15 mouse cellular contexts compared by ENCODE assay signal in the genomic region with DNA sequence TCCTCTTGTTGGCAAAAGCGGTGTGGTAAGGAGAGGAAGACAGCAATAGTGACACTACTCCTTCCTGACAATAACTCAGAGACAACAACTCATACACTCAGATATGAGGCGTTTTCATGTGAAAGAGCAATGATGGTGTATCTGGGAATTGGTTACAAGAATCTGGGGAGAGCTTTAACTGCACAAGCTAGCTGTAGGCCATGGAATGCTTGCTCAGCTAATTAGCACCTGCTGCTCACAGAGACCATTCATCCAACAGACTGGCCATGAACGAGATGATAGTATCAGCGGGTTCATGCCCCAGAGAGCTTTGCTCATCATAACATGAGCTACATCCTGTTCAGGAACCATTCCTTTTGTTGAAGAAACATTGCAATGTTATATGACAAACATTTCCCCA. TPM values are rescaled to one million over a fixed set of nuclear protein-coding genes. Genes with fewer than 3 reads are reported as not detected.
A peak's percentile ranks its signal among the peaks of the same experiment; 100 is the strongest.
DNase-seq lines count a peak whose midpoint lies in the region; ATAC-seq and TF ChIP-seq lines count a peak whose summit lies in the region.
"Had no signal": no experiment of that assay in that cellular context is flagged by ENCODE, and none has a peak within 500 bp of the region (broad histone marks: within the 10 kb centered on the region; RNA-seq: fewer than 3 reads in every experiment).

No protein-coding gene starts in this region.

- no peak overlapping the region for H3K4me2 ChIP-seq in kidney, embryonic 16.5 days (replicated peaks; ENCODE audit: low read depth, low read length)
- peak overlapping the region; percentile 81 for H3K4me2 ChIP-seq in intestine, embryonic 15.5 days (replicated peaks)
- H3K4me2 ChIP-seq in stomach, embryonic 14.5 days (replicated peaks; ENCODE audit: low read depth, low read length), result peak overlapping the region; percentile 1; the same call in 1 of the 2 replicates

- no peak for TF ChIP-seq POLR2A in kidney, adult 2 months (IDR thresholded peaks at IDR 0.05; ENCODE audit: low read depth, low read length)

- peak overlapping the region; percentile 22; the same call in 1 of the 2 replicates for H3K27ac ChIP-seq in kidney, embryonic 16.5 days (ENCODE audit: low read length)
- no peak overlapping the region for H3K27ac ChIP-seq in kidney, adult 2 months (ENCODE audit: insufficient read depth, low read depth, low read length)
- peak overlapping the region; percentile 97; the same call in 1 of the 2 replicates for H3K27ac ChIP-seq in intestine, embryonic 15.5 days
- H3K27ac ChIP-seq in stomach, embryonic 14.5 days (ENCODE audit: low read length), result peak overlapping the region; percentile 62; the same call in 1 of the 2 replicates
- H3K27ac ChIP-seq: forebrain, embryonic 10.5 days; hindbrain, postnatal 0 days had no signal

- H3K4me1 ChIP-seq in kidney, embryonic 16.5 days (ENCODE audit: insufficient read depth, low read length), result peaks cover 31% of the 10 kb centered on the region
- peaks cover 4% of the 10 kb centered on the region; the same call in 1 of the 2 replicates for H3K4me1 ChIP-seq in kidney, adult 2 months (ENCODE audit: control insufficient read depth, insufficient read depth, low read length)
- H3K4me1 ChIP-seq in intestine, embryonic 15.5 days (replicated peaks), result peaks cover 23% of the 10 kb centered on the region
- H3K4me1 ChIP-seq in stomach, embryonic 14.5 days (ENCODE audit: control insufficient read depth, insufficient read depth, low read length), result peaks cover 22% of the 10 kb centered on the region

- H3K36me3 ChIP-seq in kidney, embryonic 16.5 days (ENCODE audit: insufficient read depth, low read length), result peaks cover 30% of the 10 kb centered on the region
- no peaks in the 10 kb centered on the region; the same call in 1 of the 2 replicates for H3K36me3 ChIP-seq in kidney, adult 2 months (ENCODE audit: control insufficient read depth, insufficient read depth, low read length)
- H3K36me3 ChIP-seq in intestine, embryonic 15.5 days, result peaks cover 14% of the 10 kb centered on the region
- H3K36me3 ChIP-seq in stomach, embryonic 14.5 days (ENCODE audit: control insufficient read depth, insufficient read depth, low read length), result peaks cover 35% of the 10 kb centered on the region

- H3K4me3 ChIP-seq in kidney, embryonic 16.5 days (ENCODE audit: low read length), result no peak overlapping the region
- no peak overlapping the region for H3K4me3 ChIP-seq in kidney, adult 2 months (ENCODE audit: insufficient read depth, low read depth, low read length)
- H3K4me3 ChIP-seq in intestine, embryonic 15.5 days (replicated peaks), result no peak overlapping the region
- no peak overlapping the region for H3K4me3 ChIP-seq in stomach, embryonic 14.5 days (ENCODE audit: low read depth, low read length)
- H3K4me3 ChIP-seq: forebrain, embryonic 10.5 days had no signal

- no peak for DNase-seq in kidney, adult 2 months
- peak; percentile 35 for DNase-seq in Muller cell, postnatal 12 days (ENCODE audit: inconsistent ontology term)
- no peak for DNase-seq in adrenal gland, adult 18-20 months (ENCODE audit: low spot score in 2 of 2)
- DNase-seq in frontal cortex, postnatal 14 days (ENCODE audit: low spot score in 2 of 2), result no peak
- DNase-seq: adrenal gland, postnatal 36 days; cerebellum, adult 8-10 months; gastrocnemius, postnatal 36 days; heart, postnatal 4 days; midbrain, embryonic 14.5 days; thymus, postnatal 14 days had no signal

- no peak overlapping the region for H3K9ac ChIP-seq in kidney, embryonic 16.5 days (replicated peaks; ENCODE audit: low read length)
- 0 out of 2 replicates have a peak overlapping the region, but pooled peaks have one; percentile 26 for H3K9ac ChIP-seq in intestine, embryonic 15.5 days
- H3K9ac ChIP-seq in stomach, embryonic 14.5 days (replicated peaks; ENCODE audit: low read depth, low read length), result no peak overlapping the region

- ATAC-seq in kidney, embryonic 16.5 days (ENCODE audit: low FRiP score, low TSS enrichment), result no peak
- ATAC-seq in intestine, embryonic 15.5 days, result no peak
- ATAC-seq in stomach, embryonic 14.5 days (ENCODE audit: insufficient number of reproducible peaks, insufficient read depth, low FRiP score, low read depth), result no peak
- ATAC-seq: hindbrain, postnatal 0 days had no signal

- no peaks in the 10 kb centered on the region for H3K9me3 ChIP-seq in kidney, embryonic 16.5 days (ENCODE audit: low read length)
- no peaks in the 10 kb centered on the region for H3K9me3 ChIP-seq in intestine, embryonic 15.5 days
- no peaks in the 10 kb centered on the region for H3K9me3 ChIP-seq in stomach, embryonic 14.5 days (ENCODE audit: control insufficient read depth, low read depth, low read length)
- H3K9me3 ChIP-seq: forebrain, embryonic 10.5 days had no signal

- no peak for TF ChIP-seq CTCF in kidney, adult 2 months (conservative IDR thresholded peaks at IDR 0.05; ENCODE audit: insufficient read depth, insufficient read length, low read depth, low read length)

- 50% methylated on average over 4 of the region's 4 CpGs for WGBS in kidney, embryonic 16.5 days
- 49% methylated on average over 4 of the region's 4 CpGs for WGBS in kidney, adult 2 months
- WGBS in intestine, embryonic 15.5 days, result 60% methylated on average over 4 of the region's 4 CpGs
- WGBS in stomach, embryonic 14.5 days, result 63% methylated on average over 4 of the region's 4 CpGs

- no peaks in the 10 kb centered on the region for H3K27me3 ChIP-seq in kidney, embryonic 16.5 days (ENCODE audit: insufficient read depth, low read length)
- H3K27me3 ChIP-seq in kidney, adult 2 months (replicated peaks; ENCODE audit: control insufficient read depth, insufficient read depth, low read length), result no peaks in the 10 kb centered on the region
- H3K27me3 ChIP-seq in intestine, embryonic 15.5 days (replicated peaks), result no peaks in the 10 kb centered on the region
- H3K27me3 ChIP-seq in stomach, embryonic 14.5 days (ENCODE audit: control insufficient read depth, insufficient read depth, low read length), result no peaks in the 10 kb centered on the region

RNA-seq across cellular contexts. Expression of a gene that starts 4.0 kb away (rescaled TPM):
- 14.0 and 17.3 TPM in 2 replicates for polyA plus RNA-seq in kidney, embryonic 16.5 days (2015; fragmentation: Nextera tagmentation; extraction: Ambion mirVana)
- polyA plus RNA-seq in kidney, adult 2 months (2012; rRNA removed), result 4.3 and 4.4 TPM in 2 replicates
- 46.8 and 48.0 TPM in 2 replicates for polyA plus RNA-seq in intestine, embryonic 15.5 days (2015; fragmentation: Nextera tagmentation; extraction: Ambion mirVana)
- polyA plus RNA-seq in stomach, embryonic 14.5 days (2014; fragmentation: Nextera tagmentation; extraction: Ambion mirVana), result 26.6 and 29.0 TPM in 2 replicates
- total RNA-seq in adrenal gland, adult 18-20 months (2021), result 1 to 10 TPM; 8.3 to 9.1 TPM

RNA-seq across cellular contexts. Expression of a gene that starts 4.1 kb away (rescaled TPM):
- polyA plus RNA-seq in kidney, embryonic 16.5 days (2015; fragmentation: Nextera tagmentation; extraction: Ambion mirVana), result 6.5 and 6.9 TPM in 2 replicates
- polyA plus RNA-seq in kidney, adult 2 months (2012; rRNA removed), result 17.5 and 19.9 TPM in 2 replicates
- 11.7 and 12.1 TPM in 2 replicates for polyA plus RNA-seq in intestine, embryonic 15.5 days (2015; fragmentation: Nextera tagmentation; extraction: Ambion mirVana)
- polyA plus RNA-seq in stomach, embryonic 14.5 days (2014; fragmentation: Nextera tagmentation; extraction: Ambion mirVana), result 12.9 and 13.4 TPM in 2 replicates
- total RNA-seq in adrenal gland, adult 18-20 months (2021), result 10 to 100 TPM; 35.7 to 47.9 TPM

RNA-seq across cellular contexts. Expression of a gene that starts 12.0 kb away (rescaled TPM):
- 14.0 and 14.6 TPM in 2 replicates for polyA plus RNA-seq in kidney, embryonic 16.5 days (2015; fragmentation: Nextera tagmentation; extraction: Ambion mirVana)
- polyA plus RNA-seq in kidney, adult 2 months (2012; rRNA removed), result 2.2 and 2.3 TPM in 2 replicates
- polyA plus RNA-seq in intestine, embryonic 15.5 days (2015; fragmentation: Nextera tagmentation; extraction: Ambion mirVana), result 10.3 and 11.4 TPM in 2 replicates
- 9.3 and 10.4 TPM in 2 replicates for polyA plus RNA-seq in stomach, embryonic 14.5 days (2014; fragmentation: Nextera tagmentation; extraction: Ambion mirVana)
- 1 to 10 TPM; 2.2 to 2.3 TPM for total RNA-seq in adrenal gland, adult 18-20 months (2021)

RNA-seq across cellular contexts. Expression of a gene that starts 54.0 kb away (rescaled TPM):
- polyA plus RNA-seq in kidney, embryonic 16.5 days (2015; fragmentation: Nextera tagmentation; extraction: Ambion mirVana), result 8.9 TPM in 2 replicates
- 10.1 and 10.9 TPM in 2 replicates for polyA plus RNA-seq in kidney, adult 2 months (2012; rRNA removed)
- polyA plus RNA-seq in intestine, embryonic 15.5 days (2015; fragmentation: Nextera tagmentation; extraction: Ambion mirVana), result 7.1 and 7.7 TPM in 2 replicates
- polyA plus RNA-seq in stomach, embryonic 14.5 days (2014; fragmentation: Nextera tagmentation; extraction: Ambion mirVana), result 5.8 and 6.2 TPM in 2 replicates
- total RNA-seq in adrenal gland, adult 18-20 months (2021), result 10 to 100 TPM; 21.4 to 25.3 TPM
